Mouse (Mus musculus) gonadal fat pad, adult 2 months (tissue): ENCODE data around the gene Glis3. TPM values are rescaled to one million over a fixed set of nuclear protein-coding genes. Genes with fewer than 3 reads are reported as not detected.

Experiments used
- DNase-seq: peaks from one replicate; pipeline ENCODE4 v3.0.0-alpha.2; 2012; ENCODE audit warnings: low read depth
- polyA plus RNA-seq: library from polyadenylated mRNA; depleted of rRNA; stranded (reverse); fragments of >200 nt; gene quantifications from 2 replicates; pipeline ENCODE4 v1.2.3, GENCODE M21; 2012

Glis3 gene
- polyA plus RNA-seq, 1 experiment, result 8.6 TPM

GRCm38 (mm10) chr19:28333007-28333766 lies 346.7 kb downstream of the Glis3 start:
- no peak for DNase-seq

DNA sequence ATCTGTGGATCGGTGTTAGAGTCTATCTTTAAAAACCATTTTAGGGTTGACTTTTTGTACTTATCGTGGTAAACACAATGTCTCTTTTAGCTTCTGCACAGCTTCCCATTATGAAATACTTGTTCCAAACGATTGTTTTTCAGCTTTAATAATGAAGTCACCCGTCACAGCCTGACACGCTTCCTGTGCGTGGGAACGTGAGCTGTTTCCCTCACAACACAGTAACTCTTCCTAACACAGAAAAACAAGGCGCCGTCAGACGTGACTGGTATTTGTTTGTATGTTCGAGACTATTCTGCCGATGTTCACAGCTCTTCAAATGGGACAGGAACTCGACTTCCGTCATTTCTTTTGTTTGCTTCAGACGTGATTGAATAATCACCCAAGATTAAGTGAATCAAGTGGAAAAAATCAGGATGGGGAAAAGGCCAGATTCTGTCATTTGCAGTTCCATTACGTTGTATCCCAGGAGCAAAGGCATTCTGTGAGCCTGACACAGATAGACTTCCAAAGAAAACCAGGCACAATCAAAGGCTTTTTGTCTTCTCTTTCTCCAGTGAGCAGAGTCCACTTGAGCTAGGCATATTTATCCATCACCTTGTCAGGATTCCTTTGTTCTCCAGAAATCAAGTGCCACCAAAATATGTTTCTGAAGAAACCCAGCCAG lies 351.3 kb downstream of the Glis3 start:
- DNase-seq, result no peak

DNA sequence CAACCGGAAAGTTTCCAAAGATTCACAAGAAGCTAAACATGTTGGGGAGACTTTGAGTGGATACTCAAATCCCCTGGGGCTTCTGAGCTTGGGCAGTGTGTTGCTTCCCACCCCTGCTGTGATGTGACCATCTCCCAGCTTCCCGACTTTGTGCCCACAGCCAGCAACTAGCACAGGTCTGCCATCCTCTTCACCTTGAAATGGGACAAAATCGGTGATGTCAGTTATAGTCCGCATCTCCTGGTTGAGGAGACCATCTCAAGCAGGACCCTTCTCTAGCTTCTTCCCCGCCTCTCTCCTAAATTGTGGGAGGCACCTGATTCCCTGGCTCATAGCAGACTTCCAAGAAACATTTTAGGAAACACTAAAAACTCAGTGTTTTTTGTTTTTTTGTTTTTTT lies 352.3 kb downstream of the Glis3 start:
- no peak for DNase-seq

DNA sequence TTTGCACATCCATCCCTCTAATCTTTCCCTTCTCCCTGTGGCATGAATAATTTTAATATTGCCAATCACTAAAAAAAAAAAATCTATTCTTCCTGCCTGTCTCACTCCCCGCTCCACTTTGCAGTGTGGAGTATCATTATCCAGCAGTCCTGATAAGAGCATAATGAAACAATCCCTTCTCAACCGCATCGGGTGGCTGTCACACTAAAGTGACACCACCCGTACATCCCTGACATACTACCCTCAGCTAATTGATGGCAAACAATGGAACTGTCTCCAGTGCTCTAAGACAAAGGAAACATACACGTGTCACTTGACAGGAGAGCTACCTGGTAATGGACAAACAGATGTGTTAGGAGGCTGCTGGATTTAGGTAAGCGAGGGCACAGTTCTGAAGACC lies 373.8 kb downstream of the Glis3 start:
- DNase-seq, result no peak

- no peak for DNase-seq
Measured at GRCm38 (mm10) chr19:28305510-28305909, 374.4 kb downstream of the Glis3 start.

DNA sequence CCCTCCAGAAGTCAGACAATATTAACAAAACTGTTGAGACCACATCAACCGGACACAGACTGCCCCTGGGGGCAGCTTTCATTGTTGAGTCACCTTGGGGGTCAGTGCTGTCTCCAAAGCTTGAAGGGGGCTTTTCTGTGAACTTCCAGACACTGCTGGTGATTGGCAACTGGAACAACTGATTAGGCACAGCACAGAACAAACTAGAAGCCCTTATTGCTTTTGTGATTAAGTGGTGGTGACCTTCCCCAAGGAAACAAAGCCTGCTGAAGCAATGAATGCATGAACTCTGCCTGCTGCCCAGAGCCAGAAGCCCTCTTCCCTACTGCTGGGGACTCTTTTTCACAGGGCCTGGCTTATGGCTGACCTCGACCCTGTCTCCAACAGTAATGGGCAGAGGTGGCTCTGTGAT lies 377.0 kb downstream of the Glis3 start:
- no peak for DNase-seq

- no peak for DNase-seq
Measured at GRCm38 (mm10) chr19:28300226-28300625, 379.7 kb downstream of the Glis3 start.

- DNase-seq, result peak; percentile 8
Measured at GRCm38 (mm10) chr19:28299211-28299775, 380.6 kb downstream of the Glis3 start.

DNA sequence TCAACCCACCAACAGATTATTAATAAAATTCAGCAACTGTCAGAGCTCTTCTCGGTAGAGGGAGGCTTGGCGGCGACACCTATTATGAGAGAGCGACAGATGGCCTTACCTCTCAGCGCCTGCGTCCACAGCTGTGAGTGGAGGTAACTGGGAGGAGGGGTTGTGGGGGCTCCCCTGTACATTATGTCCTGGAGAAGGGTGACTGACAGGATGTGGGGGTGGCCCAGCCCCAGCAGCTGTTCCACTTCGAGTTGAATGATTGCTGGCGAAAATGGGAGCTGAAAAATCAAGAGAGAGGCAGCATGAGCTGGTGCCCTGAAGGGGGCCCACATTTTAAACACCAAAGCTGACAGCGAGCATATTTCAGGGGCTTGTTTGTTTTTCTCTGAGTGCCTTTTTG lies 381.2 kb downstream of the Glis3 start:
- DNase-seq, result no peak

DNA sequence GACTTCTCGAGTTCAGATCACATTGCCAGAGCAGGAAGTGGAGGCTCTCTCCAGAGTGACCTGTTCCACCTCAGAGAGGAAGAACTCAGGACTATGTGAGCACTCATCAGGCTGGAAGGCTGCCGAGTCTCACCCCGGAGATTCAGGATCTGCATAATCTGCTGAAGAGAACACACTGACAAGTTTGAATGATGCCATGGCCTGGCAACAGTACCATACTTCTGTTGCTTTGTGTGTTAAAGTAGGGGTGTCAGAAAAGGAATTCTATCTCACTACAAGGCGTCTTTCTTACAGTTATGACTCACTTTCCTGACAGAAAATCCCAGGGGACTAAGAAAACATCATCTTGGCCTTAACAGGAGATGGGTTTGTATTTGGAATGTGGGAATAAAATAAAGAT lies 388.3 kb downstream of the Glis3 start:
- DNase-seq, result no peak

- DNase-seq, result no peak
Measured at GRCm38 (mm10) chr19:28289457-28289856, 390.4 kb downstream of the Glis3 start.

- no peak for DNase-seq
Measured at GRCm38 (mm10) chr19:28287431-28287830, 392.4 kb downstream of the Glis3 start.

- DNase-seq, result no peak
Measured at GRCm38 (mm10) chr19:28284098-28284569, 395.7 kb downstream of the Glis3 start.

DNA sequence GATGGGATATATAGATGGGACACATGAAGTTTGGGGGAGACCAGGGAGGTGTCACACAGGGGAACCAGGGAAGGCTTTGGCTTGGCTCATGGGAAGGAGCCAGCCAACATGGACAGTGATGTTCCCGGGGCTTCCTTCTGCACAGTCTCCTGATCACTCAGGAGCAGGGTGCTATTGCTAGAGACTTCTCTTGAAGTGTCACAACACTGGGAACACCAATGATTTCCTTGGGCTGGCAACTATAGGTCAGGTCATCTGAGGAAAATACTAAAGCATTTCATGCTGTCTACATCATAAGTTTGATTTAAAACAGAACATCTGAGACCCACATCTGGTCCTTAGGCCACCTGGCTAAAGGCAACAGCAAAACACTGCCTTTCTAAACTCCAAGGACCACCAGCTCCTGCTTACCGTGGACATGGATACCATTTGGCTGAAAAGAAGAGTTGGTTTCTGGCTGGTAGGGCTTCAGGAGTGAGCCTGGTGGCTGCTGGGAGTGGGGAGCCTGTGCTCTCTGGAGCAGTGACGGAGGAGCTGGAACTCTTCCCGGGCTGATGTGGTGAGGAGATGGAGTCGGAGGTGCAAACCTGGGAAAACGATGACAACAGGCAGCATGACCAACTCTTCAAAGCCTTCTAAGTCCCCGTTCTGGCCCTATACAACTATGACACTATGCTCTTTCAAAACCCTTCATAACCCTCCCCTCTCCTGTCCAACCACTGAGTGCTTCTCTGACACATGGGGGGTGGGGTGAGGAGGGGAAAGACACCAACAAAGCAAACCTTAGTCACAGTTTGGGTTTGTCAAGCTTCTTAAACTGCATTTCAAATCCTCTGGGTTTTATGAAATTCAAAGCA lies 396.4 kb downstream of the Glis3 start:
- no peak for DNase-seq

DNA sequence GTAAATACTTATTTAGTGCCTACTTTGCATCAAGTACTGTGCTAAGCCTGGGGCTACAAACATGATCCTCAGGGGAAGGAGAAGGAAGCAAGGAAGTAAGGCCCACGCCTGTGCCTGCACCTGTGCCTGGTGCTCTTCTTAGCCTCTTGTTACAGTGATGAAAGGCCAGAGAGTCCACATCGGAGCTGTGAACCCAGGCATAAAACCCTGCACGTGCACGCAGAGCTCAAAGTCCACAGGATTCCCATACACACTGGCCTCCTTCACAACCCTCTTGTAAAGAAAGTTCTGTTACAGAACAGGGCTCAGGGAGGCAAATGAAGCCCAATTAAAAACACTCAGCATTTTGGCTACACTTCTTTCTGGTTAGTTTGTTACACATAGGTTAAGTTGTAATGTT lies 398.5 kb downstream of the Glis3 start:
- DNase-seq, result no peak

GRCm38 (mm10) chr19:28277104-28277503 lies 402.8 kb downstream of the Glis3 start:
- no peak for DNase-seq

DNA sequence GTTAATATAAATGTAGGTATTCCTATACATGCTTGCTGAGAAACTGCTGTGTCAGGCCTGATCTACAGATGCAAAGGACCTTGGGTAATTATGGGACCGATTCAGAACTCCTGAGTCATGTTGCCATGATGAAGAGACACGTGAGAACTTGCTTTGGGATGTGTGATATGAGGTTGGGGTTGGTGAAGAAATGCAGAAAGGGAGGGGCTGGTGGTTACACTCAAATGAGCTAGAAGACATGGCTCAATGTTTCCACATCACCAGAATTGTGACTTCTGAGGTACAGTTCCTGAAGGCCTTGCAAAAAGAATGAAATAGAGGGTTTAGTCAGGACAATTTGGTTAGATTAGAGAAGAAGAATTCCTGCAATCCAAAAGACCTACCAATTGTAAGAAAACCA lies 405.4 kb downstream of the Glis3 start:
- no peak for DNase-seq

DNA sequence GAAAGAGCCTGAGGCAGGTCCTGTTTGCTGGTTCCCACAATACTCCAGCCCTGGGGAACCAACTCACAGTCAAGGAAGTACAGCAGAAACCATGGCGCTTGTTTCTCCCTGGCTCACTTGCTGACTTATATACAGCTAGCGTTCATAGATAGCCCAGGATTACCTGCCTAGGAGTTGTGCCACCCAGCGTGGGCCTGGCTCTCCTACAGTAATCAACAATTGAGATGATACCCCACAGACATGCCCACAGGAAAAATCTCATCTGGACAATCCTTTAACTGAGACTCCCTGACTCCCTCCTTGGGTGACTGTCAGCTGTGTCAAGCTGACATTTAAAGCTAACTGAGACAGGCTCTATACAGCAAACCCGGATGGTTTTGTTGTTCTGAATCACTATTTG lies 405.9 kb downstream of the Glis3 start:
- DNase-seq, result no peak

DNA sequence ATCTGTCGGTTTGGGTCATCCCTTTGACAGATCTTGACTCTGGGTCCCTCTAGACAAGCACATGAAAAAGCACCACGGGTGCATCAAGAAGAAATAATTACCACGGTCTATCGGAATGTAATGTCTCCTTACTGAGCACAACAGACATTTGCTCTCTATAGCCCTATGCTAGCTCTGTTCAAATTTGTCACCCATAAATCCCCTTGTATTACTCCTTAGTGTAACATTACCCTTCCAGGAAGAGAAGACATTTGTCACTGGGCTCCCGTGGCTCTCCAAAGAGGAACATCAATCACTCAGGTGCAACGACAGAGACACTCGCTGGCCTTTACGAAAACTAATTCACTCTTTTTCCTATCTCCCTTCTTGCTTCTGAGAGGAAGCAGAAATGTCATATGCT lies 413.0 kb downstream of the Glis3 start:
- DNase-seq, result no peak

DNA sequence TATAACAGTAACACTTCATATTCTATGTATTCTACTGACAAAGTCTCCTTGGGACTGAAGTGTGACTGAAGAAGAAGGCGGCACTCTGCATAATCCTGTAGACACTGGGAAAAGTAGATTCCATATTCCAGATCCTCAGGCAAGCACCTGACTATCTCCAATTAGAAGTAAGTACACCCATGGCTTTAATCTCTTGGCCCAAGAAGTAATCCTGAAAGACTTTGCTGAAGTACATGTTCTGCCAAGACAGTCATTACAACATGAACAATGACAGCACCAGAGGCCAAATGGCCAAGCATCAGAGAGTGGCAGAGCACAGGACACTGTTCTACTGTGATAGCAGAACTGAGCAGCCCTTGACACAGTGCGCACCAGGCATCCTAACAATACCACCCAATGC lies 414.1 kb downstream of the Glis3 start:
- DNase-seq, result peak; percentile 83

DNA sequence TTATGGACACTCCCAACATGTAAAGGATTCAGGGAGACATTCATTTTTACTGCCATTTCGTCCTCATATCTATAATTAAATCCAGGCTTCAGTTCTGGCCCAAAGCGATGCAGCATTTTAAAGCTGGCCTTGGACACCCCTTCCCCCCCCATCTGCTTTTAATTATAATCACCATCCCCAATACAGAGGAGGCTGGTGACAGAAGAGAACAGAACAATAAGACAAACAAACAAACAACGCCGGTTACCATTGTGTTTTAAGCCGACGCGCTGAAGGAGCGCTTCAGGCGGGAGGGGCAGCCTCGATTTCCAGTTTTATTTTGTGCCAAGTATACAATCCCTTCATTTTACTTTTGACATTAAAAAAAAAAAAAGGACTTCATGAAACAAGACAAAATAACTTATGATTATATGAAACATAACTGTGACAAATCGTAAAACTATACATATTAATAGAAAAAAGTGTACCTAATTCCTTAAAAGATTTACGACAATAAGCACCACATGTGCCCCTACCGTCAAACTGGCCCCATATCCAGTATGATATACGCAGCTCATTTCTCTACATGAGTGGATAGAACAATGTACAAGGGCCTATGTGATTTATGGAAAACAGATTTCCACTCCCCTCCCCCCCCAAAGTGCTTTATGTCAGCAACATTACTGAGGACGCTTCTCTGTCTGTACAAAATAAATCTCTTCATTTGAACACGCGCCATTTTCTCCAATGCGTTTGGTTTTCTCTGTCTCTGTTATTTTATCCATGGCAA lies 420.8 kb downstream of the Glis3 start:
- no peak for DNase-seq
